Mouse (Mus musculus) forebrain, embryonic 10.5 days (tissue): ENCODE results near the gene Cald1. TPM values are rescaled to one million over a fixed set of nuclear protein-coding genes. Genes with fewer than 3 reads are reported as not detected.
A peak's percentile ranks its signal among the peaks of the same experiment; 100 is the strongest.

Experiments used
- DNase-seq: peaks from one replicate; pipeline ENCODE4 v3.0.0-alpha.2; 2017; ENCODE audit warnings: low spot score; ENCODE audit errors: extremely low spot score
- H3K27ac ChIP-seq: fragments of 300-500 bp; sonication (generic); 2 replicates; pipeline ENCODE4 v1.5.1; 2016; ENCODE audit warnings: mild to moderate bottlenecking
- H3K27me3 ChIP-seq: fragments of 300-500 bp; sonication (generic); 2 replicates; pipeline ENCODE4 v1.6.1; 2016; ENCODE audit warnings: mild to moderate bottlenecking; ENCODE audit not compliant: poor library complexity, severe bottlenecking
- H3K36me3 ChIP-seq: fragments of 300-500 bp; sonication (generic); replicated peaks from 2 replicates; pipeline ENCODE4 v1.6.1; 2016; ENCODE audit warnings: mild to moderate bottlenecking, moderate library complexity
- H3K4me1 ChIP-seq: fragments of 300-500 bp; sonication (generic); 2 replicates; pipeline ENCODE4 v1.6.1; 2016
- H3K4me3 ChIP-seq: fragments of 300-500 bp; sonication (generic); 2 replicates; pipeline ENCODE4 v1.5.1; 2016; ENCODE audit warnings: mild to moderate bottlenecking, moderate library complexity
- H3K9me3 ChIP-seq: fragments of 300-500 bp; sonication (generic); 2 replicates; pipeline ENCODE4 v1.6.1; 2016; ENCODE audit warnings: mild to moderate bottlenecking, moderate library complexity
- WGBS: fragments of 180-500 bp; shearing (Covaris S2); methylation state at CpG from one replicate; pipeline ENCODE4 v1.1.7; 2016; 5-methylcytosine and 5-hydroxymethylcytosine counted together
- polyA plus RNA-seq: library from polyadenylated mRNA; unstranded; fragments of >200 nt; fragmentation: Nextera tagmentation; extraction: Ambion mirVana; gene quantifications from 2 replicates; pipeline ENCODE4 v1.2.1, GENCODE M21; 2016

The Cald1 gene
- polyA plus RNA-seq, 1 experiment from 2014 or later = 135 TPM

DNA sequence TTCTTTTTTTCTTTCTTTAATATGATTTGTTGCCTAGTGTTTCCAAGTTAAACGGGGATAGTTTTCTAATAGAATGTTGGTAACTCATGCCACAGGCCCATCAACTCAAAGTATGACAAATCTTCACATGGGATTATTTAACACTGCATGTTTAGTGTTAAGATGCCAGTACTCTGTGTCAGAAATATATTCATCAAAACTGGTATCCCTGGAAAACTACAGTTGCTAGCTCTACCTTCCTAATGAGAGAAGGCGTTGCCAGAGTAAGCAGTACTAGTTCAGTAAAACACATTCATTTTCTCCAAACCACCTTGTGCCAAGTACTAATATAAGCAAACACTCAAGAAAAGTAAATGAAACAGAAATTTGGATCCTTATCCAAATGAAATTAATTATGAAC lies 171.7 kb downstream of the Cald1 start:
- H3K27me3 ChIP-seq = no peaks in the 10 kb centered on the region
- no peaks in the 10 kb centered on the region for H3K9me3 ChIP-seq
- DNase-seq = no peak
- H3K36me3 ChIP-seq = peaks cover 55% of the 10 kb centered on the region
- 92% methylated on average over 2 of the region's 2 CpGs for WGBS
- no peaks in the 10 kb centered on the region for H3K4me1 ChIP-seq
- H3K4me3 ChIP-seq = no peak overlapping the region
- H3K27ac ChIP-seq = no peak overlapping the region

DNA sequence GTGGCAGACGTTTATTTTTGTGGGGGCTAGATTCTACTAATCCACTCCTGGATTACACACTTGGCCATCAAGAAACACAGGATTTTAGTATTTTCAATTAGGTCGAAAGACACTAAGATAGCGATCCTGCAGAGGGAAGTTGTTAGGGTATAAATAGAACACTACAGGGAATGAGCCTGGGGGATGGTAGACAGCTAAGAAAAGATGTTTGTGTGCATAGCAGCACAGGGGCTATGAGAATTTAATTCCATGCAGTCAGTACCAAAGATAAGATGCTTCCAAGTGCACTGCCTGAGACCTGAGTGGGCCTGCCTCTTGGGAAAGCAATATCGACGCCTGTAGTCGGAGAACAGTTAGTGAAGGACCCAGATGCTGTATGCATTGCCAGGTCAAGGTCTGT lies 172.2 kb downstream of the Cald1 start:
- no peak for DNase-seq
- Histone ChIP-seq H3K27ac (no peak overlapping the region), H3K9me3 (no peaks in the 10 kb centered on the region), H3K4me3 (no peak overlapping the region), H3K27me3 (no peaks in the 10 kb centered on the region), H3K4me1 (no peaks in the 10 kb centered on the region), H3K36me3 (peaks cover 50% of the 10 kb centered on the region)
- 88% methylated on average over 6 of the region's 6 CpGs for WGBS

DNA sequence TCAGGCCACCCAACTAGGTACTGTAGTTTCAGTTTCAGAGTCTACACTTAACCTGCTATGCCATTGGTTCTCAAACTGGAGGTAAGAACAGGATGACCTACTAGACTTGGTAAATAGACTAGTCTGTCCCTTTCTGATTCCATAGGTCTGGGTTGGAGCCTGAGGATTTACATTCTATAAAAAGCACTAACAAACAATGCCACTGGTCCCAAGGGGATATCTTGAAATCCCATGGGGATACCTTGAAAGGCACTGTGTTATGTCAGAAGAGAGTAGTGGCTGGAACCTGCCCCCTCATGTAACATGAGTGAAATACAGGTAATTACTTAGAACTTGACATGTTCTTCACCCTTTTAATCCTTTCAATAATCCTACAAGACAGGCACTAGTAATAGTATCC lies 178.1 kb downstream of the Cald1 start:
- Histone ChIP-seq H3K9me3 (no peaks in the 10 kb centered on the region), H3K36me3 (peaks cover 14% of the 10 kb centered on the region), H3K27me3 (peaks cover 7% of the 10 kb centered on the region), H3K4me3 (no peak overlapping the region), H3K4me1 (peaks cover 13% of the 10 kb centered on the region), H3K27ac (no peak overlapping the region)
- no peak for DNase-seq

DNA sequence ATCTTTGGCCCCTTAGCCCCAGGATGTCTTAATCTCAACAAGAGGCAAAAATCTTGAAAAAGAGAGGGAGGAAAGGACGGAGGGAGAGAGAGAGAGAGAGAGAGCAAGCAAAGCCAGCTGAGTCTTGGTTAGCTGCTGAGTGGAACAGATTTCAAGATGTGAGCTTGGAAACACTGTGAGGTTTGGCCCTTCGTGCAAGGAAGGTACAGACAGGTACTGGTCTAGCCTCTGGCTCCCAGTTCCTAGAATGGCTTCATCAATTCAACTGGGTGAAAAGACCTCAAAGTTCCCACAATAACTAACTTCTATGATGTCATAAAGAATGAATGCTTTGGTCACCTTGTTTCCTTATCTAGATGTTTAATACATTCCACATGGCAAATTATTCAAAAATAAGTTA lies 178.8 kb downstream of the Cald1 start:
- Histone ChIP-seq H3K4me1 (peaks cover 13% of the 10 kb centered on the region), H3K27me3 (peaks cover 11% of the 10 kb centered on the region), H3K27ac (no peak overlapping the region), H3K9me3 (no peaks in the 10 kb centered on the region), H3K36me3 (peaks cover 7% of the 10 kb centered on the region), H3K4me3 (no peak overlapping the region)
- WGBS = 80% methylated on average over 2 of the region's 2 CpGs
- no peak for DNase-seq

DNA sequence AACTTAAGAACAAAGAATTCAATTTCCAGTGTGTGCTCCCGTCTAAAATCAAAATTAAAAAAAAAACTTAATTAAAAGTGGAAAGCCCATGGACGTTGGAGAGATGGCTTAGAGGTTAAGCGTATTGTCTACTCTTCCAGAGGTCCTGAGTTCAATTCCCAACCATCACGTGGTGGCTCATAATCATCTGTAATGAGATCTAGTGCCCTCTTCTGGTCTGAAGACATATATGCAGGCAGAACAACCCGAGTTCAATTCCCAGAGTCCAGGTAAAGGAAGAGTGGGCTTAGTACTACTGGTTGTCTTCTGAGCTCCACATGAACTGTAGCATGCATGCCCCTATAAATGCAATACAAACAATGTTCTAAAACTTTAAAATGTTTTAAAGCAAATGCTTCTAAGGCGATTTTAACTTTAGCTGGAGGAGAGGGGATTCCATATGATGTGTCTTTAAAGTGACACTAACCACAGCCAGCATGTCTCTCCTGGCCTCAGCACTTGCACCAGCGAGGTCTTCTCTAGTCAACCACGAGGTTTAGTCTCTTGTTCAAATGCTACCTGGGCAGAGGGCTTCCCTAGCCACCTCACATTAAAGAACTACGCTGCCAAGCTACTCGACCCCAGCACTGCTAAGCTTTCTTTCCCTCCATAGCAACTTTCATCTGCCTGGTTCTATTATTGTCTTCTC lies 179.8 kb downstream of the Cald1 start:
- no peak for DNase-seq
- Histone ChIP-seq H3K27ac (no peak overlapping the region), H3K9me3 (no peaks in the 10 kb centered on the region), H3K4me3 (no peak overlapping the region), H3K27me3 (peaks cover 11% of the 10 kb centered on the region), H3K4me1 (peaks cover 13% of the 10 kb centered on the region), H3K36me3 (no peaks in the 10 kb centered on the region)
- 71% methylated on average over 10 of the region's 10 CpGs for WGBS

DNA sequence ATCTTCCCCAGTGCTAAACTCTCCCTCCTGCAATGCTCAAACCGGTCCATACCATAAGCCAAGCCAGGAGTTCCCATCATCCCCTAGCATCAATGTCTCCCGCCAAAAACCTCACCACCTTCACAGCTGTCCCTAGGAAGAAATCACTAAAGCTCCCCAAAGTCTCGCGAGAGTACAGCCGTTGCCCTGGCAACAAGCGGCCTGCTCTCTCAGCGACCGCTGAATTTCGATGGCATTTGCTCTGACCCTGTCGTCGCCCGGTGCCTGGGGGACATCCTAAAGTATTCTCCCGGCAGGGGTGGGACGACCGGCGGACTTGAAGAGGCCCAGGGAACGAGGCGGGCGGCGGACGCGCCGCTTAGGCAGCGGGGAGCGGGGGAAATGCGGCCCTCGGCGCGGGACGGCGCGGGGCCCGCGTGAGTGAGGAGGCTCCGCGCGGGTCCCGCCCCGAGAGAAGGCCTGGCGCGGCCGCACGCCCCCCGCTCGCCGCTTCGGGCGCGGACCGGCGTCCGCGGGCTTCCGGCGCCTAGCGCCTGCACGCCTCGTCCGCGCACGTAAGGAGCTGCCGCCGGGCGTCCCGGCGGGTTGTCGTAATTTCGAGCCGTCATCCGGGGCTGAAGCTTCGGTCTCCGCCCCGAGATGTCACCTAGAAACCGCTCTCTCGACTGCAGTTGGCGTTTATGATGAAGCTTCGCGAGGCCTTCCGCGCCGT lies 182.1 kb downstream of the Cald1 start, which contains the start of gene Agbl3:
Gene Agbl3, plus strand, starts transcription at position 202 of the 712 bp plus-strand sequence.
- H3K27ac ChIP-seq = peak within 1 kb of the TSS; percentile 96
- H3K4me1 ChIP-seq = peaks cover 13% of the 10 kb centered on the region
- H3K36me3 ChIP-seq = no peaks in the 10 kb centered on the region
- H3K9me3 ChIP-seq = no peaks in the 10 kb centered on the region
- peak; percentile 95 for DNase-seq
- under 1% methylated on average over 80 of the region's 81 CpGs for WGBS
- peaks cover 11% of the 10 kb centered on the region for H3K27me3 ChIP-seq
- H3K4me3 ChIP-seq = peak within 1 kb of the TSS; percentile 71

DNA sequence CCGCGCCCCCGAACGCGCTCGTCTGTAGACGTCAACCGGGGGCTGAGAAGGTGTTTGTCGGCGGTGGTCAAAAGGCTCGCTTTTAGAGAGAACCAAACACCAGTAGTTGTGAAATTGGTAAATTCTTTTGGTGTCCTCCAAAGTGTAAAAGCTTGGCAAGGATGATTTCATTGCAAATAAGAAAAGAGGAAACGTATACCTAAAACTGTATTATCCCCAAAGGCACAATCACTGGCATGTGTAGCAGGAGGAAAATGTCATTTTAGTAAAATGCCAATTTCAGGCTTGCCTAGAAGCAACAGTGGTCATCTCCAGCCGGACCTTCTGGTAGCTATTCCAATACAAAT lies 182.6 kb downstream of the Cald1 start:
- 7% methylated on average over 13 of the region's 13 CpGs for WGBS
- Histone ChIP-seq H3K4me3 (peak overlapping the region; percentile 71), H3K27ac (peak overlapping the region; percentile 96), H3K4me1 (peaks cover 13% of the 10 kb centered on the region), H3K27me3 (peaks cover 11% of the 10 kb centered on the region), H3K9me3 (no peaks in the 10 kb centered on the region), H3K36me3 (no peaks in the 10 kb centered on the region)
- DNase-seq = no peak

DNA sequence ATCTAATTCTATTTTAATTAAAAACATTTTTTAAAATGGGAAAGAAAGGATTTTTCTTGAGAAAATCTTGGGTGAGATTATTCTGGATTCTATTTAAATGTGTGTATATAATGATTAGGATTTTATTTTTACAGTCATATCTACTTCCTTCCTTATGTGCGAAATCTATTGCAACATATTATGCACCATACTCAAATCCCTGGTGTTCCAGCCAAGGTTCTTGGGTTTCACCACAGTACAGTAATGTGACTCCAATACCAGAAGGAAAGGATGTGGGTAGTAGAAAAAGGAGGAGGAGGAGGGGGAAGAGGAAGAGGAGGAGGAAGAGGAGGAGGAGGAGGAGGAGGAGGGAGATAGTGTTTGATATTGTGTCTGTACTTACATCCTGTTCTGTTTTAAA lies 184.2 kb downstream of the Cald1 start:
- no peaks in the 10 kb centered on the region for H3K9me3 ChIP-seq
- no peak for DNase-seq
- WGBS = 94% methylated on average over 1 of the region's 1 CpGs

DNA sequence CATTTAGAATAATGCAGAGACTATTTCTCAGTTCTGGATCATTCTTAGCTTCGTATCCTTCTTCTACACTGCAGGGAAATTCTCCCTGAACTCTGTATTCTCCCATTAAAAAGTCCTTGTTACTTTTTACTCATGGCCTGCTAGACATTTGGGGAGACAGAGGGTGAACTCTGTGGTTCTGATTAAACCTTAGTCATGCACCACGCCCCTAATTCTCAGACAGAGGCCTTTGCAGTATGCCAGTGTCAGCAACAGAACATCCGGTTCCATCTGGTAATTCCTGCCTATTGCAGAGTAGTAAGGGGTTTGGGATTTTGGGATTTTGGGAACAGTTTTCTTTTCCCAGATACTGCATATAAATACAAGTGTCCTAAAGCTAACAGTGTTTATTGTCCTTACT lies 198.6 kb downstream of the Cald1 start:
- H3K4me3 ChIP-seq = no peak overlapping the region
- H3K27me3 ChIP-seq = no peaks in the 10 kb centered on the region
- no peaks in the 10 kb centered on the region for H3K4me1 ChIP-seq
- H3K9me3 ChIP-seq = no peaks in the 10 kb centered on the region
- no peak overlapping the region for H3K27ac ChIP-seq
- H3K36me3 ChIP-seq = no peaks in the 10 kb centered on the region
- 83% methylated on average over 3 of the region's 3 CpGs for WGBS
- no peak for DNase-seq

More for the DNA sequence above, 184.2 kb downstream of the Cald1 start:
- Histone ChIP-seq H3K27ac (no peak overlapping the region), H3K4me3 (no peak overlapping the region), H3K36me3 (no peaks in the 10 kb centered on the region; the same call in 1 of the 2 replicates), H3K27me3 (peaks cover 11% of the 10 kb centered on the region), H3K4me1 (peaks cover 13% of the 10 kb centered on the region)

DNA sequence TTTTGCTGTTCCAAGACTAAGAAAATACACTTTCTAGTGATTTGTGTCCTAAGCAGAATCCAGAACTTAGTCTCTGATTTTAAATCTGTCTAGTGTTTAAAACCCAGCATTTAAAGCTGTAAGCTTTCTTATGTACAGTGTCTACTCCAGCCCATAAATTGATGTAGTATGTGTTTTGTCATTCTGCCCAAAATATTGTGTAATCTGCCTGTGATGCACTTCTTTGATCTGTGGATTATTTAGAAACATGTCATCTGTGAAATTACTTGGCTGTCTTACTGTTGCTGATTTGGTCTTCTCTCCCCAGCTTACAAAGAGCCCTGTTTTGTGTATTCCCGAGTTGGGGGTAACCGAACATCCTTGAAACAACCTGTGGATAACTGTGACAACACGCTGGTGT lies 199.6 kb downstream of the Cald1 start:
- 82% methylated on average over 3 of the region's 3 CpGs for WGBS
- Histone ChIP-seq H3K27me3 (no peaks in the 10 kb centered on the region), H3K4me3 (no peak overlapping the region), H3K9me3 (no peaks in the 10 kb centered on the region), H3K4me1 (no peaks in the 10 kb centered on the region), H3K27ac (no peak overlapping the region), H3K36me3 (no peaks in the 10 kb centered on the region)
- no peak for DNase-seq

DNA sequence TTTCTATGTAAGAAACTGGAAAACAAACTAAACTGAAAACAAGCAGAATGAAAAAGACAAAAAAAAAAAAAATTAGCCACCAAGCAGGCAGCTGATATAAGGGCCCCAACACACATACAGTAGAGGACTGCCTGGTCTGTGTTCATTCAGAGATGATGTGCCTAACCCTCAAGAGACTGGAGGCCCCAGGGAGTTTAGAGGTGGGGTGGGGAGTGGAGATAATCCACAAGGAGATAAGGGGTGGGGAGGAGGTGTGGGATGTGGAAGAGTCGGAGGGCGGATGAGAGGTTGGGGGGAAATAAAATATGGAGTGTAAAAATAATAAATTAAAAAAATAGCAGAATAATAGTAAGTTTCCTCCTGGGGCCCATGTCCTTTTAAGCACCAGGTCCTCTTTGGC lies 207.3 kb downstream of the Cald1 start:
- H3K4me3 ChIP-seq = no peak overlapping the region
- H3K4me1 ChIP-seq = no peaks in the 10 kb centered on the region
- no peaks in the 10 kb centered on the region for H3K9me3 ChIP-seq
- H3K27ac ChIP-seq = no peak overlapping the region
- H3K27me3 ChIP-seq = no peaks in the 10 kb centered on the region
- no peaks in the 10 kb centered on the region for H3K36me3 ChIP-seq
- DNase-seq = no peak
- 90% methylated on average over 2 of the region's 2 CpGs for WGBS

DNA sequence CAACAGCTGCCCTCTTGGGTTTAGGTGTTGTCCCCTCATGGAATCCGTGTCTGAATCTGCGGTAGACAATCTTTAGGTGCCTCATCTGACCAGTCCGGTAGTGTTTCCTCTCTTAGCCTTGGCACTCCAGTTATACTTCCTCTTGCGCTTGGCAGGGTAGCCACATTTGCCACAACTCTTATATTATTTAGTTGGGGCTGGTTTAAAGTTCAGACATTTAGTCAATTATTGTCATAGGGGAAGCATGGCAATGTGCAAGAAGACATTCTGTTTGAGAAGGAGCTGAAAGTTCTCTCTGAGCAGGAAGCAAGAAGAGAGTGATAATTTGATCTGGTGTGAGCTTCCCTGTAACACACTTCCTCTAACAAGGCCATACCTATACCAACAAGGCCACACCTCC lies 212.4 kb downstream of the Cald1 start:
- no peak for DNase-seq
- H3K27me3 ChIP-seq = no peaks in the 10 kb centered on the region
- no peak overlapping the region for H3K4me3 ChIP-seq
- WGBS = 91% methylated on average over 4 of the region's 4 CpGs
- H3K36me3 ChIP-seq = no peaks in the 10 kb centered on the region
- H3K27ac ChIP-seq = no peak overlapping the region
- H3K4me1 ChIP-seq = no peaks in the 10 kb centered on the region
- H3K9me3 ChIP-seq = no peaks in the 10 kb centered on the region

DNA sequence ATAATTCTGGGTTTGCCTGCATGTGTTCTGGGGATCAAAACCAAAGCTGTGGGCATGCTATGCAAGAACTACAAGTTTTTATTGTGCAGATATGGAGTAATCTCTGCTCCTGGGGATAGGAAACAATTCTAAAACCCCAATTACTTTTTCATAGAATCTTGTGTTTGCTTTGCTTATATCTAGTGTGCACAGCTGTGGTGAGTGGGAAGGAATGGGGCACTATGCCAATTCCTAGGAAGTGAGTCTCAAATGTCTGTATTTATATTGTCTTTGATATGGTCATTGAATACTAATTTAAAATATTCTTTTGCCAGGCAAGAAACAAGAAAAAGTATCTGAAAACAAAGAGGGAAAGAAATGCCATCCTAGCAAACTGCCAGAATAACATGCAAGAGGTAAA lies 226.1 kb downstream of the Cald1 start:
- Histone ChIP-seq H3K9me3 (no peaks in the 10 kb centered on the region), H3K27ac (no peak overlapping the region), H3K4me3 (no peak overlapping the region), H3K36me3 (no peaks in the 10 kb centered on the region), H3K27me3 (no peaks in the 10 kb centered on the region), H3K4me1 (no peaks in the 10 kb centered on the region)
- DNase-seq = no peak
